Mouse (Mus musculus): ENCODE measurements around the gene Atpaf2. TPM values are rescaled to one million over a fixed set of nuclear protein-coding genes. Genes with fewer than 3 reads are reported as not detected.

The Atpaf2 gene
- polyA plus RNA-seq, 1 experiment: 170 TPM

Other genes starting within 250 kb of the Atpaf2 start
- 192 and 233 TPM in 2 replicates for gene Srebf1, start 195.9 kb downstream of the Atpaf2 start, polyA plus RNA-seq (2012; ENCODE audit: insufficient read depth, insufficient read length, missing spikeins)
- 27.4 and 27.6 TPM in 2 replicates for gene Tom1l2, start 65.6 kb downstream of the Atpaf2 start, polyA plus RNA-seq (2012; ENCODE audit: insufficient read depth, insufficient read length, missing spikeins)
- 1.2 and 1.8 TPM in 2 replicates for gene Drc3, start 65.1 kb downstream of the Atpaf2 start, polyA plus RNA-seq (2012; ENCODE audit: insufficient read depth, insufficient read length, missing spikeins)
- gene Gid4, start 1.3 kb downstream of the Atpaf2 start, polyA plus RNA-seq (2012; ENCODE audit: insufficient read depth, insufficient read length, missing spikeins): 51.5 and 87.5 TPM in 2 replicates
- 39.2 and 42.3 TPM in 2 replicates for gene Drg2, start 36.1 kb upstream of the Atpaf2 start, polyA plus RNA-seq (2012; ENCODE audit: insufficient read depth, insufficient read length, missing spikeins)
- gene Myo15, start 50.9 kb upstream of the Atpaf2 start, polyA plus RNA-seq (2012; ENCODE audit: insufficient read depth, insufficient read length, missing spikeins): not detected in 2 replicates
- 29.3 and 30.4 TPM in 2 replicates for gene Alkbh5, start 117.9 kb upstream of the Atpaf2 start, polyA plus RNA-seq (2012; ENCODE audit: insufficient read depth, insufficient read length, missing spikeins)

All from brown adipose tissue, adult 24 weeks (tissue).